Mouse (Mus musculus): ENCODE measurements around the gene Rspo1. TPM values are rescaled to one million over a fixed set of nuclear protein-coding genes. Genes with fewer than 3 reads are reported as not detected.
A peak's percentile ranks its signal among the peaks of the same experiment; 100 is the strongest.
"Not testable (repeated sequence)": the region's sequence is repeated elsewhere in the genome, so short reads cannot be mapped to it uniquely, and the experiment has no call there.

Rspo1 gene
- total RNA-seq (2014; fragmentation: Nextera tagmentation): not detected in 2 replicates
- not detected in 2 replicates for total RNA-seq (2017)

- no peak for ATAC-seq (replicated peaks; ENCODE audit: low FRiP score, low TSS enrichment, poor library complexity, severe bottlenecking)
These were observed at the start of gene Rspo1 for GRCm38 (mm10) chr4:124985671-124986602. TSS of gene Rspo1 (plus strand) at chr4:124986430.

- peak; percentile 98 for ATAC-seq (replicated peaks; ENCODE audit: low FRiP score, low TSS enrichment, poor library complexity, severe bottlenecking)
These were observed 49.4 kb upstream of the Rspo1 start, which contains the start of gene 9930104L06Rik for GRCm38 (mm10) chr4:124936613-124937471. TSS of gene 9930104L06Rik (plus strand) at chr4:124937048.

GRCm38 (mm10) chr4:124939211-124939610, 47.0 kb upstream of the Rspo1 start, which contains the start of gene Cdca8:
TSS of gene Cdca8 (minus strand) at chr4:124939311.
- ATAC-seq (replicated peaks; ENCODE audit: low FRiP score, low TSS enrichment, poor library complexity, severe bottlenecking): not testable (repeated sequence)

GRCm38 (mm10) chr4:124943022-124943421, 43.2 kb upstream of the Rspo1 start:
- ATAC-seq (replicated peaks; ENCODE audit: low FRiP score, low TSS enrichment, poor library complexity, severe bottlenecking): peak; percentile 69

GRCm38 (mm10) chr4:124943781-124944180, 42.4 kb upstream of the Rspo1 start:
- ATAC-seq (replicated peaks; ENCODE audit: low FRiP score, low TSS enrichment, poor library complexity, severe bottlenecking): no peak

- no peak for ATAC-seq (replicated peaks; ENCODE audit: low FRiP score, low TSS enrichment, poor library complexity, severe bottlenecking)
These were observed 41.3 kb upstream of the Rspo1 start for GRCm38 (mm10) chr4:124944961-124945360.

- ATAC-seq (replicated peaks; ENCODE audit: low FRiP score, low TSS enrichment, poor library complexity, severe bottlenecking): no peak
These were observed 36.7 kb upstream of the Rspo1 start for GRCm38 (mm10) chr4:124949488-124949887.

- no peak for ATAC-seq (replicated peaks; ENCODE audit: low FRiP score, low TSS enrichment, poor library complexity, severe bottlenecking)
These were observed 35.8 kb upstream of the Rspo1 start for GRCm38 (mm10) chr4:124950181-124951035.

GRCm38 (mm10) chr4:124951036-124951433, 35.2 kb upstream of the Rspo1 start:
- no peak for ATAC-seq (replicated peaks; ENCODE audit: low FRiP score, low TSS enrichment, poor library complexity, severe bottlenecking)

GRCm38 (mm10) chr4:124953546-124953945, 32.7 kb upstream of the Rspo1 start:
- no peak for ATAC-seq (replicated peaks; ENCODE audit: low FRiP score, low TSS enrichment, poor library complexity, severe bottlenecking)

GRCm38 (mm10) chr4:124957284-124957683, 28.9 kb upstream of the Rspo1 start:
- ATAC-seq (replicated peaks; ENCODE audit: low FRiP score, low TSS enrichment, poor library complexity, severe bottlenecking): no peak

- no peak for ATAC-seq (replicated peaks; ENCODE audit: low FRiP score, low TSS enrichment, poor library complexity, severe bottlenecking)
These were observed 27.2 kb upstream of the Rspo1 start for GRCm38 (mm10) chr4:124959062-124959461.

- ATAC-seq (replicated peaks; ENCODE audit: low FRiP score, low TSS enrichment, poor library complexity, severe bottlenecking): no peak
These were observed 25.3 kb upstream of the Rspo1 start for GRCm38 (mm10) chr4:124960940-124961339.

- no peak for ATAC-seq (replicated peaks; ENCODE audit: low FRiP score, low TSS enrichment, poor library complexity, severe bottlenecking)
These were observed 23.7 kb upstream of the Rspo1 start for GRCm38 (mm10) chr4:124962576-124962975.

GRCm38 (mm10) chr4:124964912-124965599, 21.2 kb upstream of the Rspo1 start:
- no peak for ATAC-seq (replicated peaks; ENCODE audit: low FRiP score, low TSS enrichment, poor library complexity, severe bottlenecking)

- no peak for ATAC-seq (replicated peaks; ENCODE audit: low FRiP score, low TSS enrichment, poor library complexity, severe bottlenecking)
These were observed 17.5 kb upstream of the Rspo1 start for GRCm38 (mm10) chr4:124968711-124969110.

GRCm38 (mm10) chr4:124969219-124969848, 16.9 kb upstream of the Rspo1 start:
- peak; percentile 27; the same call in 1 of the 2 replicates for ATAC-seq (replicated peaks; ENCODE audit: low FRiP score, low TSS enrichment, poor library complexity, severe bottlenecking)

- ATAC-seq (replicated peaks; ENCODE audit: low FRiP score, low TSS enrichment, poor library complexity, severe bottlenecking): no peak
These were observed 16.0 kb upstream of the Rspo1 start for GRCm38 (mm10) chr4:124970194-124970593.
